Mouse (Mus musculus) C2C12 (cell line): Measurements from ENCODE around the gene Foxk2. TPM values are rescaled to one million over a fixed set of nuclear protein-coding genes. Genes with fewer than 3 reads are reported as not detected.

Experiments used
- H3K27me3 ChIP-seq: one replicate; pipeline ENCODE4 v1.6.1; 2011; ENCODE audit not compliant: control insufficient read depth, insufficient read depth, insufficient read length
- H3K36me3 ChIP-seq: one replicate; pipeline ENCODE4 v1.6.1; 2011; ENCODE audit not compliant: control insufficient read depth, insufficient read depth
- H3K4me3 ChIP-seq: one replicate; pipeline ENCODE4 v1.5.1; 2011; ENCODE audit warnings: mild to moderate bottlenecking, control low read depth; ENCODE audit not compliant: poor library complexity, insufficient read depth, severe bottlenecking
- H3K79me2 ChIP-seq: one replicate; pipeline ENCODE4 v1.6.1; 2011; ENCODE audit not compliant: control insufficient read depth, insufficient read depth
- H3K79me3 ChIP-seq: one replicate; pipeline ENCODE4 v1.6.1; 2011; ENCODE audit warnings: low read depth, control low read depth
- H3ac ChIP-seq: one replicate; pipeline ENCODE3; 2011; ENCODE audit warnings: low read depth; ENCODE audit not compliant: control insufficient read depth, insufficient read length
- MAX ChIP-seq: IDR thresholded peaks from one replicate; pipeline ENCODE4 v1.6.1; 2011; ENCODE audit warnings: mild to moderate bottlenecking, control low read depth
- MYOG ChIP-seq: IDR thresholded peaks from one replicate; pipeline ENCODE4 v1.6.1; 2011; ENCODE audit not compliant: control insufficient read depth, insufficient read length; ENCODE audit errors: extremely low read depth
- polyA plus RNA-seq: library from polyadenylated mRNA; unstranded; fragments of >200 nt; fragmentation: generic; extraction: Trizol; gene quantifications from one replicate; pipeline ENCODE4 v1.2.1, GENCODE M21; 2012; ENCODE audit warnings: missing spikeins

Gene Foxk2
- polyA plus RNA-seq, 1 experiment, result 43.1 TPM

DNA sequence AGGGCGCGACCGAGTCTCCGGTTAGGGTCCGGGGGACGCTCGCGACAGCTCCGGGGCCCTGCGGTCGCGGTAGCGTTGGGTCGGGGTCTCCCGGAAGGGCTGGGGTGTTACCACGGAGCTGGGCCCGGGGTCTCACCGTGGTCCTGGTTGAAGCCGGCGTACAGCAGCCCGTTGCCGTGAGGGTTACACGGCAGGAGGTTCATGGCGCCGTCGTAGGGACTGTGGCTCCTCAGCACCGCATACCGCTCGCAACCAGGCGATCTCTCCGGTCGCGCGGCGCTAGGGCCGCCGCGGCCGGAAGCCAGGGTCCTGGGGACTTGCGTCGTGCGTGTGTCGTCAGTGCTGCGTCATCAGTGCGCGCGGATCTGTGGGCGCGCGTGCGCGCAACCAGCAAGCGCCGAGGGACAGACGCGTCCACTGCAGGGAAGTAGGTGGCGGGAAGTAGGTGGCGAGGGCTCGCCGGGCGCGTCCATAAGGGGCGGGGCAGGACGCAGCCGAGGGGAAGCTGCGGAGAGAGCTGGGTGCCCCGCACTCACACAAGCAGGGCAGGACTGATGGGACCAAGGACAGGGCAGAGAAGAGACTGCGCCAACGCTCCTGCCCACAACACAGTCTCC is 94.4 kb downstream of the Foxk2 start, which contains the start of gene Wdr45b:
TSS of gene Wdr45b (minus strand) at position 355 of the 617 bp plus-strand sequence.
- Histone ChIP-seq H3K36me3 (peaks cover 12% of the 10 kb centered on the region), H3K4me3 (peak within 1 kb of the TSS; percentile 97), H3ac (peak within 1 kb of the TSS; percentile 99), H3K79me3 (peaks cover 46% of the 10 kb centered on the region), H3K79me2 (peaks cover 51% of the 10 kb centered on the region), H3K27me3 (no peaks in the 10 kb centered on the region)
- TF ChIP-seq MYOG (no peak), MAX (peak; percentile 92)

Other genes with a start within 250 kb of the Foxk2 start
- gene Cd7, start 220.6 kb upstream of the Foxk2 start, polyA plus RNA-seq, result not detected
- not detected for gene Sectm1b, start 196.4 kb upstream of the Foxk2 start, polyA plus RNA-seq
- gene Sectm1a, start 178.8 kb upstream of the Foxk2 start, polyA plus RNA-seq, result not detected
- 0.04 TPM for gene Tex19.2, start 141.3 kb upstream of the Foxk2 start, polyA plus RNA-seq
- gene Tex19.1, start 113.8 kb upstream of the Foxk2 start, polyA plus RNA-seq, result 0.02 TPM
- not detected for gene Uts2r, start 99.7 kb upstream of the Foxk2 start, polyA plus RNA-seq
- gene Hexdc, start 55.6 kb upstream of the Foxk2 start, polyA plus RNA-seq, result 5.4 TPM
- 10.8 TPM for gene Ogfod3, start 55.3 kb upstream of the Foxk2 start, polyA plus RNA-seq
- gene Cybc1, start 30.7 kb upstream of the Foxk2 start, polyA plus RNA-seq, result 23.8 TPM
- gene Narf, start 22.7 kb upstream of the Foxk2 start, polyA plus RNA-seq, result 4.0 TPM
- 60.9 TPM for gene Wdr45b, start 94.5 kb downstream of the Foxk2 start, polyA plus RNA-seq
- 0.41 TPM for gene Rab40b, start 128.3 kb downstream of the Foxk2 start, polyA plus RNA-seq
- gene Fn3krp, start 161.4 kb downstream of the Foxk2 start, polyA plus RNA-seq, result 5.3 TPM
- 0.04 TPM for gene Fn3k, start 174.9 kb downstream of the Foxk2 start, polyA plus RNA-seq
- 69.2 TPM for gene Tbcd, start 192.0 kb downstream of the Foxk2 start, polyA plus RNA-seq